Mouse (Mus musculus): ENCODE results near the gene Atp6v0a1. TPM values are rescaled to one million over a fixed set of nuclear protein-coding genes. Genes with fewer than 3 reads are reported as not detected.
A peak's percentile ranks its signal among the peaks of the same experiment; 100 is the strongest.

Atp6v0a1 gene
- polyA plus RNA-seq, 1 experiment from 2014 or later: 28.0 TPM

- ATAC-seq (replicated peaks; ENCODE audit: insufficient number of reproducible peaks, low FRiP score, low TSS enrichment, low read depth) (no peak), DNase-seq (ENCODE audit: low spot score) (no peak)
- Histone ChIP-seq H3K4me3 (ENCODE audit: low read depth, low read length) (no peak overlapping the region), H3K4me1 (ENCODE audit: control insufficient read depth, insufficient read depth, low read length) (peaks cover 5% of the 10 kb centered on the region), H3K27ac (replicated peaks; ENCODE audit: low read depth, low read length) (peak overlapping the region; percentile 29), H3K4me2 (ENCODE audit: low read depth, low read length) (no peak overlapping the region), H3K36me3 (replicated peaks; ENCODE audit: control insufficient read depth, insufficient read depth, low read depth, low read length) (no peaks in the 10 kb centered on the region), H3K9ac (replicated peaks; ENCODE audit: low read length) (peak overlapping the region; percentile 13; the same call in 1 of the 2 replicates), H3K27me3 (ENCODE audit: control insufficient read depth, insufficient read depth, low read length) (no peaks in the 10 kb centered on the region), H3K9me3 (replicated peaks; ENCODE audit: control insufficient read depth, low read length) (no peaks in the 10 kb centered on the region)
- WGBS: 44% methylated on average over 12 of the region's 12 CpGs
These were observed 54.5 kb downstream of the Atp6v0a1 start for GRCm38 (mm10) chr11:101063676-101064327.

GRCm38 (mm10) chr11:101064462-101064861 lies 55.2 kb downstream of the Atp6v0a1 start:
- ATAC-seq (replicated peaks; ENCODE audit: insufficient number of reproducible peaks, low FRiP score, low TSS enrichment, low read depth): no peak
- Histone ChIP-seq H3K36me3 (replicated peaks; ENCODE audit: control insufficient read depth, insufficient read depth, low read depth, low read length) (no peaks in the 10 kb centered on the region), H3K4me1 (ENCODE audit: control insufficient read depth, insufficient read depth, low read length) (peaks cover 5% of the 10 kb centered on the region), H3K9me3 (replicated peaks; ENCODE audit: control insufficient read depth, low read length) (no peaks in the 10 kb centered on the region), H3K27me3 (ENCODE audit: control insufficient read depth, insufficient read depth, low read length) (no peaks in the 10 kb centered on the region), H3K27ac (replicated peaks; ENCODE audit: low read depth, low read length) (no peak overlapping the region), H3K9ac (replicated peaks; ENCODE audit: low read length) (no peak overlapping the region), H3K4me3 (ENCODE audit: low read depth, low read length) (no peak overlapping the region), H3K4me2 (ENCODE audit: low read depth, low read length) (no peak overlapping the region)
- 80% methylated on average over 4 of the region's 4 CpGs for WGBS
- DNase-seq (ENCODE audit: low spot score): no peak

- Histone ChIP-seq H3K27ac (replicated peaks; ENCODE audit: low read depth, low read length) (no peak overlapping the region), H3K4me1 (ENCODE audit: control insufficient read depth, insufficient read depth, low read length) (peaks cover 5% of the 10 kb centered on the region), H3K9ac (replicated peaks; ENCODE audit: low read length) (no peak overlapping the region), H3K36me3 (replicated peaks; ENCODE audit: control insufficient read depth, insufficient read depth, low read depth, low read length) (no peaks in the 10 kb centered on the region), H3K4me2 (ENCODE audit: low read depth, low read length) (no peak overlapping the region), H3K9me3 (replicated peaks; ENCODE audit: control insufficient read depth, low read length) (no peaks in the 10 kb centered on the region), H3K27me3 (ENCODE audit: control insufficient read depth, insufficient read depth, low read length) (no peaks in the 10 kb centered on the region), H3K4me3 (ENCODE audit: low read depth, low read length) (no peak overlapping the region)
- no peak for DNase-seq (ENCODE audit: low spot score)
- 93% methylated on average over 9 of the region's 9 CpGs for WGBS
- ATAC-seq (replicated peaks; ENCODE audit: insufficient number of reproducible peaks, low FRiP score, low TSS enrichment, low read depth): no peak
These were observed 55.8 kb downstream of the Atp6v0a1 start for GRCm38 (mm10) chr11:101065002-101065401.

GRCm38 (mm10) chr11:101066549-101067412 lies 57.5 kb downstream of the Atp6v0a1 start:
- DNase-seq (ENCODE audit: low spot score): peak; percentile 87
- Histone ChIP-seq H3K9ac (replicated peaks; ENCODE audit: low read length) (no peak overlapping the region), H3K27ac (replicated peaks; ENCODE audit: low read depth, low read length) (no peak overlapping the region), H3K4me1 (ENCODE audit: control insufficient read depth, insufficient read depth, low read length) (peaks cover 5% of the 10 kb centered on the region), H3K27me3 (ENCODE audit: control insufficient read depth, insufficient read depth, low read length) (0 out of 2 replicates have a peak, but pooled peaks cover 1% of the 10 kb centered on the region), H3K4me2 (ENCODE audit: low read depth, low read length) (peak overlapping the region; percentile 14), H3K4me3 (ENCODE audit: low read depth, low read length) (no peak overlapping the region), H3K9me3 (replicated peaks; ENCODE audit: control insufficient read depth, low read length) (no peaks in the 10 kb centered on the region), H3K36me3 (replicated peaks; ENCODE audit: control insufficient read depth, insufficient read depth, low read depth, low read length) (no peaks in the 10 kb centered on the region)
- ATAC-seq (replicated peaks; ENCODE audit: insufficient number of reproducible peaks, low FRiP score, low TSS enrichment, low read depth): no peak
- 24% methylated on average over 18 of the region's 18 CpGs for WGBS

GRCm38 (mm10) chr11:101069391-101070188 lies 60.3 kb downstream of the Atp6v0a1 start, which contains the start of gene Naglu:
Gene Naglu, plus strand, starts transcription at chr11:101070012.
- WGBS: 5% methylated on average over 35 of the region's 35 CpGs
- Histone ChIP-seq H3K36me3 (replicated peaks; ENCODE audit: control insufficient read depth, insufficient read depth, low read depth, low read length) (no peaks in the 10 kb centered on the region), H3K4me3 (ENCODE audit: low read depth, low read length) (peak within 1 kb of the TSS; percentile 81), H3K27ac (replicated peaks; ENCODE audit: low read depth, low read length) (no peak within 1 kb of the TSS), H3K27me3 (ENCODE audit: control insufficient read depth, insufficient read depth, low read length) (0 out of 2 replicates have a peak, but pooled peaks cover 2% of the 10 kb centered on the region), H3K4me1 (ENCODE audit: control insufficient read depth, insufficient read depth, low read length) (no peaks in the 10 kb centered on the region), H3K9ac (replicated peaks; ENCODE audit: low read length) (peak within 1 kb of the TSS; percentile 81), H3K9me3 (replicated peaks; ENCODE audit: control insufficient read depth, low read length) (no peaks in the 10 kb centered on the region), H3K4me2 (ENCODE audit: low read depth, low read length) (peak within 1 kb of the TSS; percentile 98)
- ATAC-seq (replicated peaks; ENCODE audit: insufficient number of reproducible peaks, low FRiP score, low TSS enrichment, low read depth) (peak; percentile 62; the same call in 1 of the 2 replicates), DNase-seq (ENCODE audit: low spot score) (peak; percentile 93)

GRCm38 (mm10) chr11:101070189-101070527 lies 60.9 kb downstream of the Atp6v0a1 start:
- Histone ChIP-seq H3K36me3 (replicated peaks; ENCODE audit: control insufficient read depth, insufficient read depth, low read depth, low read length) (no peaks in the 10 kb centered on the region), H3K4me2 (ENCODE audit: low read depth, low read length) (peak overlapping the region; percentile 98), H3K9ac (replicated peaks; ENCODE audit: low read length) (peak overlapping the region; percentile 81), H3K4me3 (ENCODE audit: low read depth, low read length) (peak overlapping the region; percentile 81), H3K4me1 (ENCODE audit: control insufficient read depth, insufficient read depth, low read length) (no peaks in the 10 kb centered on the region), H3K27ac (replicated peaks; ENCODE audit: low read depth, low read length) (no peak overlapping the region), H3K27me3 (ENCODE audit: control insufficient read depth, insufficient read depth, low read length) (0 out of 2 replicates have a peak, but pooled peaks cover 2% of the 10 kb centered on the region), H3K9me3 (replicated peaks; ENCODE audit: control insufficient read depth, low read length) (no peaks in the 10 kb centered on the region)
- ATAC-seq (replicated peaks; ENCODE audit: insufficient number of reproducible peaks, low FRiP score, low TSS enrichment, low read depth) (peak; percentile 31; the same call in 1 of the 2 replicates), DNase-seq (ENCODE audit: low spot score) (no peak)
- 1% methylated on average over 31 of the region's 36 CpGs for WGBS

GRCm38 (mm10) chr11:101070987-101071386 lies 61.7 kb downstream of the Atp6v0a1 start:
- H3K9ac ChIP-seq (replicated peaks; ENCODE audit: low read length): no peak overlapping the region
- H3K4me1 ChIP-seq (ENCODE audit: control insufficient read depth, insufficient read depth, low read length): no peaks in the 10 kb centered on the region
- 0 out of 2 replicates have a peak, but pooled peaks cover 2% of the 10 kb centered on the region for H3K27me3 ChIP-seq (ENCODE audit: control insufficient read depth, insufficient read depth, low read length)
- H3K9me3 ChIP-seq (replicated peaks; ENCODE audit: control insufficient read depth, low read length): no peaks in the 10 kb centered on the region
- no peak overlapping the region for H3K27ac ChIP-seq (replicated peaks; ENCODE audit: low read depth, low read length)
- WGBS: 69% methylated on average over 6 of the region's 6 CpGs
- H3K4me3 ChIP-seq (ENCODE audit: low read depth, low read length): peak overlapping the region; percentile 81; the same call in 1 of the 2 replicates
- H3K36me3 ChIP-seq (replicated peaks; ENCODE audit: control insufficient read depth, insufficient read depth, low read depth, low read length): no peaks in the 10 kb centered on the region
- ATAC-seq (replicated peaks; ENCODE audit: insufficient number of reproducible peaks, low FRiP score, low TSS enrichment, low read depth) (no peak), DNase-seq (ENCODE audit: low spot score) (no peak)
- no peak overlapping the region for H3K4me2 ChIP-seq (ENCODE audit: low read depth, low read length)
